Mouse (Mus musculus): ENCODE results near the gene Tmc3. TPM values are rescaled to one million over a fixed set of nuclear protein-coding genes. Genes with fewer than 3 reads are reported as not detected.

The Tmc3 gene
- polyA plus RNA-seq, 1 experiment, result not detected

DNA sequence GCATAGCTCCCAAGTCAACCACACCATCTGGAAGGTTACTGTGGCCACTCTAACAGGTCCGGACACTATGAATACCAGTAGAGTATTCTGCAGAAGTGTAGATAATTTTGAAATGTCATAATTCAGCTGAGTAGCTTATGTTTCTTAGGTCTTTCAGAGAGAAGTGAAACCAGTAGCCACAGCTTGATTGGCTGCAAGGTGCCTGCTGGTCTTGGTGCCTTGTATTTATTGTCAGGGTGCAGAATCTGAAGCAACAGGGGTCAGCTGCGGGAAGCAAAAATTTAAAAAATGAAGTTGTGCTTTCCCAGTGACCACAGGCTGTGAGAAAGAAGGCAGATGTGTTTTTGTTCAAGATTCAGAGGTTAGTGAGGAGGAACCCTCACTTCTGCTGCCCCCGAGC is 31.5 kb downstream of the Tmc3 start:
- H3K79me3 ChIP-seq (ENCODE audit: low read depth), result no peaks in the 10 kb centered on the region
- no peak overlapping the region for H3ac ChIP-seq (ENCODE audit: control insufficient read depth, insufficient read length, low read depth)
- no peak for TF ChIP-seq CTCF (IDR thresholded peaks at IDR 0.05; ENCODE audit: control insufficient read depth, insufficient read depth, insufficient read length)
- no peak for TF ChIP-seq MAX (IDR thresholded peaks at IDR 0.05)
- no peak for TF ChIP-seq MYOD1 (IDR thresholded peaks at IDR 0.05; ENCODE audit: control insufficient read depth, insufficient read length, low read depth)
- TF ChIP-seq MYOG (IDR thresholded peaks at IDR 0.05; ENCODE audit: control insufficient read depth, extremely low read depth, insufficient read length), result no peak
- no peak for TF ChIP-seq USF1 (IDR thresholded peaks at IDR 0.05; ENCODE audit: low read depth)
- no peak for TF ChIP-seq CEBPB (IDR thresholded peaks at IDR 0.05; ENCODE audit: low read depth)
- no peak for TF ChIP-seq FOSL1 (IDR thresholded peaks at IDR 0.05; ENCODE audit: insufficient read depth, low read length, poor library complexity, severe bottlenecking)
- no peaks in the 10 kb centered on the region for H3K36me3 ChIP-seq (ENCODE audit: control insufficient read depth, insufficient read depth)
- no peaks in the 10 kb centered on the region for H3K79me2 ChIP-seq (ENCODE audit: control insufficient read depth, insufficient read depth)
- H3K4me3 ChIP-seq (ENCODE audit: insufficient read depth, poor library complexity, severe bottlenecking), result no peak overlapping the region
- no peaks in the 10 kb centered on the region for H3K27me3 ChIP-seq (ENCODE audit: control insufficient read depth, insufficient read depth, insufficient read length)

DNA sequence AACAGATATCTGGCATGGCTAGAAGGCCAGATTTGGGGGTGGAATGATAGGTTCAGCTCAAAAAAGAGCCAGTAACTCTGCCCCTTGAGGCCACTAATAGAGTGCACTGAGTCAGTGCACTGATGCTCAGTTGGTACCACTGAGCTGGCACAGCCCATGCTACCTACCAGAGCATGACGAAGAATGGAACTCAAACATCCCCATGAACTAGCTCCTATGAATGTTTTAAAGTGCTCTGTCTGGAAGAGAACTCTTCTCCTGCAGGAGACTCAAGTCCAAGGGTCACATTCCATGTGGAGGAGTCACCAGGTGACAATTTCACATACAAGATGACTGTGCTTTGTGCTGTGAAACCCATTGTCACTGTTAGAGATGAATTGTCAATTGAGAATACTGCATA is 34.0 kb downstream of the Tmc3 start:
- Histone ChIP-seq H3K4me3 (ENCODE audit: insufficient read depth, poor library complexity, severe bottlenecking) (no peak overlapping the region), H3ac (ENCODE audit: control insufficient read depth, insufficient read length, low read depth) (no peak overlapping the region), H3K79me2 (ENCODE audit: control insufficient read depth, insufficient read depth) (no peaks in the 10 kb centered on the region), H3K36me3 (ENCODE audit: control insufficient read depth, insufficient read depth) (no peaks in the 10 kb centered on the region), H3K27me3 (ENCODE audit: control insufficient read depth, insufficient read depth, insufficient read length) (no peaks in the 10 kb centered on the region), H3K79me3 (ENCODE audit: low read depth) (no peaks in the 10 kb centered on the region)
- TF ChIP-seq CTCF (IDR thresholded peaks at IDR 0.05; ENCODE audit: control insufficient read depth, insufficient read depth, insufficient read length) (no peak), MYOD1 (IDR thresholded peaks at IDR 0.05; ENCODE audit: control insufficient read depth, insufficient read length, low read depth) (no peak), MAX (IDR thresholded peaks at IDR 0.05) (no peak), FOSL1 (IDR thresholded peaks at IDR 0.05; ENCODE audit: insufficient read depth, low read length, poor library complexity, severe bottlenecking) (no peak), MYOG (IDR thresholded peaks at IDR 0.05; ENCODE audit: control insufficient read depth, extremely low read depth, insufficient read length) (no peak), CEBPB (IDR thresholded peaks at IDR 0.05; ENCODE audit: low read depth) (no peak), USF1 (IDR thresholded peaks at IDR 0.05; ENCODE audit: low read depth) (no peak)

DNA sequence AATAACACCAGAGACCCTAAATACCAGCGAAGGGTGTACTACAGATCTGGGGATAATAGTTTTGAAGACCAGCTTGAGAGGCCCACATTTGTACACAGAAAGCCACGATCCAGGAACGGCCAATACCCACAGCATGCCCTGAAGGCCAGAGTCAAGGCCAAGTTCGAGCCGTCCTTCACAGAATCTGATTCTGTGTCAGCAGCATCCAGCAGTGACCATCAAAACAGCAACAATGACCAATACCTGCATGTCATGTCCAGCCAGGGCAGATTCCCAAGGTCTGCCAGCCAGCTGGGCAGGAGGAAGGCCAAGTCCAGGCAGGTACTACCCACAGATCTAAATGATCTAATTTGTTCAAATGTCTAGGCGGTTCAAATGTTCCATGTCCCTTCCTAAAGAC is 37.9 kb downstream of the Tmc3 start:
- Histone ChIP-seq H3K27me3 (ENCODE audit: control insufficient read depth, insufficient read depth, insufficient read length) (no peaks in the 10 kb centered on the region), H3K79me3 (ENCODE audit: low read depth) (no peaks in the 10 kb centered on the region), H3K36me3 (ENCODE audit: control insufficient read depth, insufficient read depth) (no peaks in the 10 kb centered on the region), H3ac (ENCODE audit: control insufficient read depth, insufficient read length, low read depth) (no peak overlapping the region), H3K4me3 (ENCODE audit: insufficient read depth, poor library complexity, severe bottlenecking) (no peak overlapping the region), H3K79me2 (ENCODE audit: control insufficient read depth, insufficient read depth) (no peaks in the 10 kb centered on the region)
- TF ChIP-seq CEBPB (IDR thresholded peaks at IDR 0.05; ENCODE audit: low read depth) (no peak), FOSL1 (IDR thresholded peaks at IDR 0.05; ENCODE audit: insufficient read depth, low read length, poor library complexity, severe bottlenecking) (no peak), CTCF (IDR thresholded peaks at IDR 0.05; ENCODE audit: control insufficient read depth, insufficient read depth, insufficient read length) (no peak), USF1 (IDR thresholded peaks at IDR 0.05; ENCODE audit: low read depth) (no peak), MAX (IDR thresholded peaks at IDR 0.05) (no peak), MYOG (IDR thresholded peaks at IDR 0.05; ENCODE audit: control insufficient read depth, extremely low read depth, insufficient read length) (no peak), MYOD1 (IDR thresholded peaks at IDR 0.05; ENCODE audit: control insufficient read depth, insufficient read length, low read depth) (no peak)

DNA sequence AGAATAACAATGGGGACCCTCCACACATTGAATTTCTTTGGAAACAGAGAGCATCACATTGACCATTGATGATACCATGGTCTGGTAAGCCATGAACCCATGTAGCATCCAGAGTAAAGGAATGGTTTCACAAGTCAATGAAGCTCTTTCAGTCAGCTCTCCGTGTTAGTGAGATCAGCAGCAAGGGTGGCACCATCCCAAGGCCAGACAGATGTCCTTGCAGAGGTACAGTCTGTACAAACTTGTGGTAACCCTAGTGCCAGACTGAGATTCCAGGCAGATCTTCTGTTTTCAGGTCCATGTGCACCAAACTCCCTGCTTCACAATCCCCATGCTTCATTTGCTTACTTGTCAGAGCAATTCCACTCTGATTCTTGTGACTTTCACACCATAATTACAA is 39.3 kb downstream of the Tmc3 start:
- H3ac ChIP-seq (ENCODE audit: control insufficient read depth, insufficient read length, low read depth), result no peak overlapping the region
- no peaks in the 10 kb centered on the region for H3K36me3 ChIP-seq (ENCODE audit: control insufficient read depth, insufficient read depth)
- no peaks in the 10 kb centered on the region for H3K79me3 ChIP-seq (ENCODE audit: low read depth)
- H3K4me3 ChIP-seq (ENCODE audit: insufficient read depth, poor library complexity, severe bottlenecking), result no peak overlapping the region
- no peaks in the 10 kb centered on the region for H3K27me3 ChIP-seq (ENCODE audit: control insufficient read depth, insufficient read depth, insufficient read length)
- H3K79me2 ChIP-seq (ENCODE audit: control insufficient read depth, insufficient read depth), result no peaks in the 10 kb centered on the region
- no peak for TF ChIP-seq MYOG (IDR thresholded peaks at IDR 0.05; ENCODE audit: control insufficient read depth, extremely low read depth, insufficient read length)
- TF ChIP-seq USF1 (IDR thresholded peaks at IDR 0.05; ENCODE audit: low read depth), result no peak
- TF ChIP-seq CEBPB (IDR thresholded peaks at IDR 0.05; ENCODE audit: low read depth), result no peak
- TF ChIP-seq FOSL1 (IDR thresholded peaks at IDR 0.05; ENCODE audit: insufficient read depth, low read length, poor library complexity, severe bottlenecking), result no peak
- TF ChIP-seq CTCF (IDR thresholded peaks at IDR 0.05; ENCODE audit: control insufficient read depth, insufficient read depth, insufficient read length), result no peak
- TF ChIP-seq MAX (IDR thresholded peaks at IDR 0.05), result no peak
- TF ChIP-seq MYOD1 (IDR thresholded peaks at IDR 0.05; ENCODE audit: control insufficient read depth, insufficient read length, low read depth), result no peak

DNA sequence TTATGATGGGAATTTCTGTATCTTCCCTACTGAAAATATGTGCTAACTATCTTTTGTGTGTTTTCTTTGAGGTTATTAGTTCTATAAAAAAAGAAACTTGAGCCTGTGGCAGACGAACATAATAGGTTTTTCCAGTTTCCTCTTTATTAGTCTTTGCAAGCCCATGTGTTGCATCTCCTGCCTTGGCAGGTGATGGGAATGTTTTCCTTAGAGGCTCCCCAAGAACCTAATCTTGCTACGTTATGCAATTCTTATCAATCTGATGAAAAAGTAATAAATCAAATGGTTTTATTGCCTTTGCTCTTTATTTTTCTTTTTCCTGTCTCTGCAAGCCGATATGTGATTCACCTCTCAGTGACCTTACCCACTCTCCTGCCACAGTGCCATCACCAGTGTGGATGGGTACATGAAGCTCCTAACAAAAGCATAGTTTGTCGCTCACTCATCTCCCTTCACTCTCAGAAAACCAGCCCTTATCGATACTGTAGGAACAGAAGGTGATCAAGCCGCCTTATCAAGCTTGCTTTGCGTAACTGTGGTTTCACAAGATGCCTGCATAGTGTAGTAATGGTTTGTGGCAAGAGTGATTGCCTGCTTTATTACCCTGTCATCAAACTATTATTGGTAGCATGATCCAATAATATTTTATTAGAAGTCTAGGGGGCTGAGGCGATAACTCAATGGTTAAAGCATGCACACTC is 42.0 kb downstream of the Tmc3 start:
- Histone ChIP-seq H3K27me3 (ENCODE audit: control insufficient read depth, insufficient read depth, insufficient read length) (no peaks in the 10 kb centered on the region), H3K4me3 (ENCODE audit: insufficient read depth, poor library complexity, severe bottlenecking) (no peak overlapping the region), H3K36me3 (ENCODE audit: control insufficient read depth, insufficient read depth) (no peaks in the 10 kb centered on the region), H3K79me2 (ENCODE audit: control insufficient read depth, insufficient read depth) (no peaks in the 10 kb centered on the region), H3K79me3 (ENCODE audit: low read depth) (no peaks in the 10 kb centered on the region), H3ac (ENCODE audit: control insufficient read depth, insufficient read length, low read depth) (no peak overlapping the region)
- no peak for TF ChIP-seq CEBPB (IDR thresholded peaks at IDR 0.05; ENCODE audit: low read depth)
- no peak for TF ChIP-seq MYOG (IDR thresholded peaks at IDR 0.05; ENCODE audit: control insufficient read depth, extremely low read depth, insufficient read length)
- no peak for TF ChIP-seq CTCF (IDR thresholded peaks at IDR 0.05; ENCODE audit: control insufficient read depth, insufficient read depth, insufficient read length)
- no peak for TF ChIP-seq FOSL1 (IDR thresholded peaks at IDR 0.05; ENCODE audit: insufficient read depth, low read length, poor library complexity, severe bottlenecking)
- no peak for TF ChIP-seq USF1 (IDR thresholded peaks at IDR 0.05; ENCODE audit: low read depth)
- TF ChIP-seq MYOD1 (IDR thresholded peaks at IDR 0.05; ENCODE audit: control insufficient read depth, insufficient read length, low read depth), result no peak
- no peak for TF ChIP-seq MAX (IDR thresholded peaks at IDR 0.05)

Measured in C2C12 (cell line).